Mouse (Mus musculus): ENCODE measurements around the gene Zfp354b. TPM values are rescaled to one million over a fixed set of nuclear protein-coding genes. Genes with fewer than 3 reads are reported as not detected.

The Zfp354b gene
- polyA plus RNA-seq (2015; fragmentation: Illumina TruSeq; extraction: RNeasy Lipid Tissue Mini Kit (QIAGEN cat#74804); ENCODE audit: low read depth, low replicate concordance), result 4.7 TPM

GRCm38 (mm10) chr11:50931451-50931866, at the start of gene Zfp354b:
Gene Zfp354b, minus strand, starts transcription at chr11:50931633.

GRCm38 (mm10) chr11:50966230-50966629, 34.8 kb upstream of the Zfp354b start, which contains the start of gene Olfr1378:
Gene Olfr1378, plus strand, starts transcription at chr11:50966530.

GRCm38 (mm10) chr11:50953665-50954064, 22.2 kb upstream of the Zfp354b start, which contains the start of gene Prop1:
Gene Prop1, minus strand, starts transcription at chr11:50953765.

GRCm38 (mm10) chr11:50943506-50943905, 12.1 kb upstream of the Zfp354b start, which contains the start of gene 4933414I15Rik:
Gene 4933414I15Rik, minus strand, starts transcription at chr11:50943765.

GRCm38 (mm10) chr11:50915671-50916320, 15.6 kb downstream of the Zfp354b start, which contains the start of gene Zfp2:
Gene Zfp2, minus strand, starts transcription at chr11:50916165.

GRCm38 (mm10) chr11:50887390-50888128, 43.9 kb downstream of the Zfp354b start, which contains the start of gene Zfp454:
Gene Zfp454, minus strand, starts transcription at chr11:50887651.

Other genes with a start within 250 kb of the Zfp354b start
- 29.3 TPM for gene Zfp354c, start 103.9 kb downstream of the Zfp354b start, polyA plus RNA-seq (2015; fragmentation: Illumina TruSeq; extraction: RNeasy Lipid Tissue Mini Kit (QIAGEN cat#74804); ENCODE audit: low read depth, low replicate concordance)
- gene Zfp879, start 90.1 kb downstream of the Zfp354b start, polyA plus RNA-seq (2015; fragmentation: Illumina TruSeq; extraction: RNeasy Lipid Tissue Mini Kit (QIAGEN cat#74804); ENCODE audit: low read depth, low replicate concordance), result 3.5 TPM
- not detected for gene Grm6, start 80.9 kb downstream of the Zfp354b start, polyA plus RNA-seq (2015; fragmentation: Illumina TruSeq; extraction: RNeasy Lipid Tissue Mini Kit (QIAGEN cat#74804); ENCODE audit: low read depth, low replicate concordance)
- 5.7 TPM for gene Zfp454, start 44.0 kb downstream of the Zfp354b start, polyA plus RNA-seq (2015; fragmentation: Illumina TruSeq; extraction: RNeasy Lipid Tissue Mini Kit (QIAGEN cat#74804); ENCODE audit: low read depth, low replicate concordance)
- gene Zfp2, start 15.5 kb downstream of the Zfp354b start, polyA plus RNA-seq (2015; fragmentation: Illumina TruSeq; extraction: RNeasy Lipid Tissue Mini Kit (QIAGEN cat#74804); ENCODE audit: low read depth, low replicate concordance), result 28.0 TPM
- gene 4933414I15Rik, start 12.1 kb upstream of the Zfp354b start, polyA plus RNA-seq (2015; fragmentation: Illumina TruSeq; extraction: RNeasy Lipid Tissue Mini Kit (QIAGEN cat#74804); ENCODE audit: low read depth, low replicate concordance), result not detected
- not detected for gene Prop1, start 22.1 kb upstream of the Zfp354b start, polyA plus RNA-seq (2015; fragmentation: Illumina TruSeq; extraction: RNeasy Lipid Tissue Mini Kit (QIAGEN cat#74804); ENCODE audit: low read depth, low replicate concordance)
- not detected for gene Olfr1378, start 34.9 kb upstream of the Zfp354b start, polyA plus RNA-seq (2015; fragmentation: Illumina TruSeq; extraction: RNeasy Lipid Tissue Mini Kit (QIAGEN cat#74804); ENCODE audit: low read depth, low replicate concordance)
- not detected for gene Olfr1377, start 50.3 kb upstream of the Zfp354b start, polyA plus RNA-seq (2015; fragmentation: Illumina TruSeq; extraction: RNeasy Lipid Tissue Mini Kit (QIAGEN cat#74804); ENCODE audit: low read depth, low replicate concordance)
- gene Olfr51, start 72.0 kb upstream of the Zfp354b start, polyA plus RNA-seq (2015; fragmentation: Illumina TruSeq; extraction: RNeasy Lipid Tissue Mini Kit (QIAGEN cat#74804); ENCODE audit: low read depth, low replicate concordance), result not detected
- gene Olfr54, start 82.6 kb upstream of the Zfp354b start, polyA plus RNA-seq (2015; fragmentation: Illumina TruSeq; extraction: RNeasy Lipid Tissue Mini Kit (QIAGEN cat#74804); ENCODE audit: low read depth, low replicate concordance), result not detected
- not detected for gene Olfr1375, start 116.5 kb upstream of the Zfp354b start, polyA plus RNA-seq (2015; fragmentation: Illumina TruSeq; extraction: RNeasy Lipid Tissue Mini Kit (QIAGEN cat#74804); ENCODE audit: low read depth, low replicate concordance)
- gene Zfp354a, start 127.6 kb upstream of the Zfp354b start, polyA plus RNA-seq (2015; fragmentation: Illumina TruSeq; extraction: RNeasy Lipid Tissue Mini Kit (QIAGEN cat#74804); ENCODE audit: low read depth, low replicate concordance), result 8.3 TPM